Mouse (Mus musculus): Measurements from ENCODE around the gene Arfgap3.

DNA sequence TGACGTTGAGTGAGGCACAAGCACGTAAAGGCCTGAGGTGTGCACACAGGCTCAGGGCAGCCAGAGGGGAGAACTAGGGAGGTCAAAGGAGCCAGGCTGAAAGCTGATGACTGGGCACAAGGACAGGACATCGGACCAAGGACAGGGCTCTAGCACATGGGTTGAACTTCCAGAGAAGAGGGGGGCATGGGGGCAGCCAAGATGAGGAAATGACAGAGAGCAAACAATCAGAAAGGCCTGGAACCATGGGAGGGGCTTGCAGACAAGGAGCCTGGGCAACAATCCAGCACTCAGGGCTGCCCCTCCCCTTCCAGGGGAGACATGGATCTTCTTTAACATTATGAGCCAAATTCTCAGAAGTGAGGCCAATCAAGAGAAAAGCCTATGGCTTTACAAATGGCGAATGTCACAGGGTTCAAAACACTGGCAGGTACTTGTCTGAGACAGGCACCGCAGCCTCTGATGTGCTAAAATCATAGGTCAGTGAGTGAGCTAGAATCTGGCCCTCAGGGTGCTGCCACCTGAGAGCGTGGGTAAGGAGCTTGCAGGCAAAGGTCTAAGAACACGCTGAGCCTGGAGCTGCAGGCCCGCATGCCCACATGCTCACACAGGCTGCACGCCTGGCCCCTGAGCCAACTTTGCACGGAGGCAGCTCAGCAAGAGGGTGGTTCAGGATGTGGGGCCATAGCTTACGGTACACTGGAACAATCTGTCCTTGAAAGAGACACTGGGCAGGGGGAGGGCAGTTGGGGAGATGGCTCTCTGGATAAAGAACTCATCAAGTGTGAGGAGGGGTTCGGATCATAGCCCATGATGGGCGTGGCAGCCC, 46.2 kb downstream of the Arfgap3 start:
- TF ChIP-seq POLR2A (IDR thresholded peaks at IDR 0.05; ENCODE audit: borderline replicate concordance, insufficient read depth, low read length): no peak
- no peak for TF ChIP-seq CTCF (IDR thresholded peaks at IDR 0.05; ENCODE audit: borderline replicate concordance, insufficient read depth, low read depth, low read length)

All from cerebellum, adult 2 months (tissue).